Mouse (Mus musculus) embryo, embryonic 10.5 days (tissue): Measurements from ENCODE around the gene Adamtsl3.
"Not testable (repeated sequence)": the region's sequence is repeated elsewhere in the genome, so short reads cannot be mapped to it uniquely, and the experiment has no call there.

Experiments used
- DNase-seq: peaks from one replicate; pipeline ENCODE4 v3.0.0-alpha.2; 2015; ENCODE audit warnings: low spot score

The Adamtsl3 gene

DNA sequence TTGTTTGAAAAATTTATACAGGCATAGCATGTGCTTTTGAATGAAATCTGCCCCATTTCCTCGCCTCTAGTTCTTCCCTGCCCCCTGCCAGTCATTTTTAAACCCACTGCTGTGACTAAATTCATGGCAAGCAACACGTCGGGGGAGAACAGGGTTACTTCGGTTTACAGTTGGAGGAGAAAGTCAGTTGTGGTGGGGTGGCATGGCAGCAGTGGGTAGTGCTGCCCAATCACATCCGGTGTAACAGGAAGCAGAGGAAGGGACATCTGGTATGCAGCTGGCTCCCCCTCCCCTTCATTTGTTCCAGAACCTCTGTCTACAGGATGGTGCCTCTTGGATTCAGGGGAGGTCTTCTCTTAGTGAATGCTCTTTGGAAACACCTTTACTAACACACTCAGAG is 25.6 kb downstream of the Adamtsl3 start:
- no peak for DNase-seq

DNA sequence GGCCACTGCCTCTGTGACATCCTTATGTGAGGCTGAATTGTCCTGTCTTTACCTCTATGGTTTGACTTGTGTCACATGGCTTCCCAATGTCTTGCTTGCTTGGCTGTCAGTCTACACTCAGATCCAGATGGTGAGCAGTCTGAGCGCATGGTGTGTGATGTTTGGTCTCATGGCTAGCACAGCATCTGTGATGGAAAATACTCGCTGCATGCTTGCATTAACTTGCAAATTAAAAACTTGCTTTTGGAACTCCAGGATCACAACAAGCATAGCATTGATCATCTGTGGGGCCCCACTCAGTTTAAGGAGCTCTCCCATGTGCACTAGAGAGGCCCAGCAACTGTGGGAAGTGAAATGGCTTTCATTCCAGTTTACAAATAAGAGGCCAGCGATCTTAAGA is 29.1 kb downstream of the Adamtsl3 start:
- DNase-seq: no peak

DNA sequence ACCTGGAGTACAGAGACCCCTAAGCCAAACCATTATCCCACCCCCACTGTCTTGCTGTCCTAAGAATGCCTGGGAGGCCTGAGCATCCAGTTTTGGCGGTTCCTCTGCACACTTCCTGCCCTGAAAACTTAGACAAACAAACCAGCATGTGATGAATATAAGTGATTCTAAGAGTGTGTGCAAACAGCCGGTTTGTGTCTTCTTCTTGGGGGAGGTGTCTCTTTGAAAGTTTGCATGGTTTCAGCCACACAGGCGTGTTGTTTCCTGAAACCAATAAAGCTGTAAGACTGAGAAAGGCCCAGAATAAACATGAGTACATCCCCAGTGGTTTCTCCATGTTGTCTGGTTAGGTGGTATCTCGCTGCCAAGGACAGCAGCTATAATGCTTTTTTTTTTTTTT is 30.6 kb downstream of the Adamtsl3 start:
- no peak for DNase-seq

DNA sequence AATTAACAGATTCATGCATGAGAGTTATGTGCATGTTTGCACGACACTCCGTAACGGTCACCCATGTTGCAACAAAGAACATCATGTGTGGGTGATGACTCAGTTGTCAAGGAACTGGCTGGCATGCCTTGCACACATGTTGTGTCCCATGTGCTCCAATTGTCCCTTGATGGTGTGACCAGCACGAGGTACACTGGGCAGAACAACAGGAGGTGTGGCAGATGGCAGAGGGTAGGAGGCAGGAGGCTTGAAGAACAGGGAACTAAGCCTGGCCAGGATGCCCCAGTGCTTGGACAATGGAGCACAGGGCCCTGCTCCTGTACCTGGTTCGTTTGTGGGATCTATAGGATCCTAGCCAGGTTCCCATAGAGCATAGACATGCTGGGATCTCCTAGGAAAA is 31.0 kb downstream of the Adamtsl3 start:
- DNase-seq: no peak

DNA sequence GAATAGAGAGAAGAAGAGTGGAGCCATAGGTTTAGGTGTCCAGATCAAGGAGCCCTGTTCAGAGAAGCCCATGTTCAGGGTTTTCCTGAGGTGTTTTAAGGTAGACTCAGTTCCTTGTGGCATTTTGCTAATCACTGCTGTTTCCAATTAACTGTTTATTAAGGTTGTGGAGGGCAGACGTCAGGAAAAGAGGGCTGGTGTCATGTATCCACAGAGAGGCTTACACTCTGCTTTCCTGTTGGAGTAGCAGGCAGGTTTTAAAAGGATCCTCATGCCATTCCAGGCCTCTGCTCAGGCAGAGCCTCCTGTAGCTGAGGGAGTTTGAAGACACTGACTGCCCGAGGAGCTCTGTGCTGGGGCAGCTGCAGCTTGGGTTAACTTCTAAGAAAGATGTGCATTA is 32.6 kb downstream of the Adamtsl3 start:
- peak; percentile 35 for DNase-seq

DNA sequence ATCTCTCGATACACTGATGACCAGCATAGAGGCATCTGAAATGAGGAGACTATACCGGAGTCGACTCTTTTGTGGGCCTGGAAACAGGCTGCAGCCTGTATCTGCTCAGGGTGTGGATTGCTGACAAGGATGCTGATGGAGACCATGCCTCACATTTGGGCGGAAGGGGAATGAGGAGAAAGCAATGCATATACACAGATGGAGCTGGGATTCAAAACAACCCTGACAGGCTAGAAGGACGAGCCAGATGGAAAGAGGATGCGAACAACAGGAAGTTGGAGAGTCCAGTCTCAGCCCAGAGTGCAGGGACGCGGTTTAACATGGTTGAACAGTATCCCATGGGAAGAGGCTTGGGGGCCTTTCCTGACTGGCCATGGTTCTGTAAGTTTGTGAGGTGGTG is 34.6 kb downstream of the Adamtsl3 start:
- DNase-seq: no peak

DNA sequence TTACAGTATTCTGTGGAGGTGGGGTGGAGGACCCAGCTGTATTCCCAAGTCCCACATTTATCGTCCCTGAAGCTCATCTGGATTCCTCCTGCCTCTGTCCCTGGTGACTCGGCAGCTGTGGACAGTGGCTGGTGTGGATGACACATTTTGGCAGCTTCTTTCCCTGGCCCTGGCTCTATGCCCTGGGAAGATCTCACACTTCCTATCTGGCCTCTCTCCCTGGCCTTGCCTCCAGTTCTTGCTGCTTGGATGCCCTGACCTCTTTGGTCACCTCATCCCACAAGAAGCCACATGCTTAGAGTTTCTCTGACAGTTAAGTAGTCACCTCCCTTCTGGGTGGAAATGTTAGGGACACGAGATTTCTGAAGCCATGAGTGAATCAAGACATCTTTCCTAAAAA is 35.9 kb downstream of the Adamtsl3 start:
- no peak for DNase-seq

DNA sequence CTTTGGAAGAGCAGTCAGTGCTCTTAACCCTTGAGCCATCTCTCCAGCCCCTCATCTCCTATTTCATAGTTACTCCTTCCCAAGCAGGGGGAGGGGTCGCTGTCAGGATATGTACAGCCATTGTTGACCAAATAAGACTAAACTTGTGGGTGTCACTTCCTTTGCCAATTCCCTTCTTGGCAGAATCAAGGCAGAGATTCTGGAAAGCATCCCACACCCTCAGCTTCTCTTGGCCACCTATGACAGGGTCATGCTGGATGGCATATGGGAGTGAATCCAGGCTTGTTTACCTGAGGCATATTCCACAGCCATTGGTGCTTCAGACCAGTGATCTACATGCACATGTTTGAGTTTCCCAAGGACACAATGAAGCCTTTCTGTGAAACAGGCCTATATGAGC is 42.8 kb downstream of the Adamtsl3 start:
- no peak for DNase-seq

DNA sequence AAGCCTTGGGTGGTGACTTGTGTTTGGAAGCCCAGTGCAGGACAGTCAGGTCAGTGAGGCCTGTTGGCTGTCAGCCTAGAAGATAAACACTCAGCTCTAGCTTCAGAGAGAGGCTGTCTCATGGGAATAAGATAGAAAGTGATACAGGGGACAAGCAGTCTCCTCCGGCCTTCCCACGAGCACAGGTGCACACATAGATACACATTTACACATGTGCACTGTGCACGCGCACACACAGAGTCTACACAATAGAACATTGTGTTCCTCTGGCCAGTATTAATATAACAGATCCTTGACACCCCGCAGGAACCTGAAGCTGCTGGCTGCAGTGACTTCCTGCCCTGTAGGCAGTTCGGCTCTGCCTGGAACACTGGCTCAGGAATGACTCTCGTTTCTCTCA is 44.3 kb downstream of the Adamtsl3 start:
- DNase-seq: no peak

DNA sequence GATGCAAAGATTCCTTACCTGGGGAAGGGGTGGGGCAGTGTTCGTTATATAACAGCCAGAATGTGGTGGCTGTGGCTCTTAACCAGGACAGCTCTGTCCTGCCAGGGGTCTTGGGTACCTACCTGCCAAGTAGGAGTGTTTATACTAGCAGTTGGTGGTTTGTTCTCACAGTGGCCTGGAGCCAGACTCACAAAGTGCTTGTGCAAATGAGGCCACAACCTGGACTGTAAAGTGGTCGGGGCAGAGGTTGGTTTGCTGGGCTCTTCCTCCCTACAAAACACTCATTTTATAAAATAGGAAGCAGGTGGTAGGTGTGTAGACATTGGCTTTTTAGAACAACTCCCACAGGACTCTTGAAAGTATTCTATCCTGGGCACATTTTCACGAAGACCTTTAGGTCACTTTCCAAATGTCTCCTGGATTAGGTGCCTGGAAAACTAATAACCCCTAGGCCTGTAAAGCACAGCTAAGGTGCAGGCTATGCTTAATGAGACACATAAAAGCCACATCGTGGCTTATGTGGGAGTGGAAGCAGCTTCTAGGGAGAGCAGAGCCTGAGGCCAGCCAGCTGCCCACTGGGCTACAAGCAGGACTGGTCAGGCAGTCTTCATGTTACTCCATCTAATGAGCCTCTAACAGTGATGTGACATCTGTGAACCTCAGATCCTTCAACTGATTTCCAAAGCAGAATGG is 47.5 kb downstream of the Adamtsl3 start:
- no peak for DNase-seq

DNA sequence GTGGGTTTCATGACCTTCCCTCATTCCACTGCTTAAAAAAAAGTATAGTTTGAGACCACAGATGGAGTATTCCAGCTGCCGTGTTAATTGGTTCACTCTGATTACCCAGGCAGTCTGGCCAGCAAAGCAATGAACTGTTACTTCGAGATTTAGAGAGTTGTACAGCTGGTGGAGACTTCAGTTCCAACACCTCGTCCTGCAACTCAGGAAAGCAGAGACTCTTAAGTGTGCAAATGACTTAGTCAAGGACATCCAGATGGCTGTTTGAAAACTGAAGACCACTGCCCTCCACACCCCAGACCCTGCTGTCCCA is 48.0 kb downstream of the Adamtsl3 start:
- DNase-seq: no peak

DNA sequence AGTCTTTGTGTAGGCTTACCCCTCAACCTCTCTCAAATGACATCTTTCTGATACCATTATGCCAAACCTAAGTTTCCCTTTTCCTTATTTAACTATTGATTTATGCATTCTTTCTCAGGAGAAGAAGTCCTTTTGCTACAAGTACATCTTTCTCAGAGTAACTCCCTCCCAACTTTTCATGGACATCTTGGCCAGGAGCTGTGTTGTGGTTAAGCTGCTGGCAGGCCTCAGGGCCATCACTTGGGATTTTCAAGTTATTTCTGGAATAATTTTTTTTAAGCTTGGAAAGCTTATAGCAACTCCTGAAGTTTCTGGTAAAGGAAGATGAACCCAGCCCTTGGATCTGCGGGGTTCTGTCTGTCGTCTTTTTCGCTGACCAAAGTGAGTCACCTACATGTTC is 51.6 kb downstream of the Adamtsl3 start:
- no peak for DNase-seq

DNA sequence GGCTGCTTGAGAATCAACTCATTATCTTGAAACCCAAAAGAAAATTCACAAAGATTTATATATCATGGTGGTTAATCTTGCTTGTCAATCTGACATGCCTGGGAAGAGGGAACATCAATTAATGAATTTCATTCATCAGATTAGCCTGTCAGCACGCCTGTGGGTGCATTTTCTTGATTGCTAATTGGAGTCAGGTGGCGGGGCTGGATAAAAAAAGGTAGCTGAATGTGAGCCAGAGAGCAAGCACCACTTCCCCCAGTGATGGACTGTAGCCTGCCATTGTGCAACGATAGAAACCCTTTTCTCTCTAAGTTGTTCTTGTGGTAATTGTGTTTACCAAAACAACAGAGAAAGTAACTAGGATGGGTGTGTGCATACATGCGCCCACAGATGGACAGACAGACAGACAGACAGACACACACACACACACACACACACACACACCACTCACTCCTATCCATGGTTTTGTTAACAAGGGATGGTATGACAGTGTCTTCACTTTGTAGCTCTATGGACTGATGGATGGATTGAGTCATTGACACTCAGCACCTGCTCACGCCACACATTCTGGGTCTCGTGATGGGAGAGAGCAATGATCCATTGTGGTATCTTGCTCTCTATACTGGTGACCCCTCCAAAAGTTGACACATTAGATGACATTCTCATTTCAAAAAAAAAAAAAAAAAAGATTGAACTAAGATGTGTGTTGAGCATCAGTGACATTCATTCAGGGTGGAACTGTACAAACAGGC is 59.1 kb downstream of the Adamtsl3 start:
- DNase-seq: no peak

DNA sequence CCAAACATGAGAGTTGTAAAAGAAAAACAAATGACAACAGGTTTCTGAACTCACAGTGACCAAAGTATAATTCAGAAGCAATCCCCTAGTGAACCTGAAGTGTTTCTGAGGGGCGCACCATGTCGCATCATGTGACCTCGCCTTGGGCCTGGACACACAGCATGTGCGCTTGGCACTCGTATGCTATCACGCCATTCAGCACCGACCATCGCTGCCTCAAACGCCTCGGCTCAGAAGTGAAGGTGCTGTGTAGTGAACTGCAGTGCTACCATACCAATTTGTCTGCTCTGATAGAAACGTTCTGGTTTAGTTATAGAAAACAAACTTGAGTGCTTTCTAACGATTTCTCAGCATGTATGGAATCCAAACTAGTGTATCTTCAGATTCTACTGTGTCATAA is 59.7 kb downstream of the Adamtsl3 start:
- DNase-seq: no peak

DNA sequence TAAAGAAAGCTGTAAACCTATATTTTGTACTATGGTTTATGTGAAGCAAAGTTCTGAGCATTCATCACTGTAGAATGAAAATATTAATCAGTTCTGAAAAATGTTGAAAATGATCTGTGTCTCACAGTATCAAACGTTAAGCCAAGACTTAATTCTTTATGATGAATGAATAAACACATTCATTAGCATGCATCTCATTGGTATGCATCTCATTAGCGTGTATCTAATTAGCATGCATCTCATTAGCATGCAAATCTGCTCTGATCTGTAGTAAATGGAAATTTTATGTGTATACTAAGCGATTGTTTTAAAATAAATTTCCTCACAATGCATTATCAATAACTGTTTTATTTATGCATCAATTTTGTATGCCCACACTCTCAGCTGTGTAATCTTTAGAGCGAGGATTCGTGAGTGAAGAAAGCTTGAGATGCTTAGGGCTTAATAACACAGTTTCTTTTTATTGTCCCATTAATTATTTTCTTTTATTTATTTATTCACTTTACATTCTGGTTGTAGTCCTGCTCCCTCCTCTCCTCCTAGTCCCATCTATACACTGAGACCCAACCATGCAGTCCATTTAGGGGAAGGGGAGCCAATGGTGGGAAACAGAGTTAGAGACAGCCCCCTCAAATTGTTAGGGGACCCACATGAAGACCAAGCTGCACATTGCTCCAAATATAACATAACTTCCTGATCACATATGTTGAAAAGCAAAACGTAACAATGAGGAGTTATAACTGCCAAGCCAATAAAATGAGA is 60.4 kb downstream of the Adamtsl3 start:
- no peak for DNase-seq

DNA sequence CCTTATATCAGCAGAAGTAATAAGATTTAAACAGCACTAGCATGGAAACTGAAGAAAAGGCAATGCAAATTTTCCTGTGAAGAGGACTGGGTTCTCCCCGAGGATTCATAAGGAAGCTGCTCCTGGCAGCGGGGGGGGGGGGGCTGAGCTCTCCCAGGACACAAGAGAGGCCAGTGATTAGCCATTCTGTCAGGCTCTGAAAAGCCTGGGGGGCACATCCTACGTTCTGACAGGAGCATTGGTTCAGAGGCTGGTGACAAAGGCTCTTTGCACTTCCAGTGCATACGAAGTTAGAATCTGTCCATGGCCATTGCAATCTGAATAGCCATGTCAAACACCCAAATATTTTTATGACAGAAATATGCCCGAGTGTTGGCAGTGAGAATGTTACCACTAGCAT is 61.4 kb downstream of the Adamtsl3 start:
- no peak for DNase-seq

DNA sequence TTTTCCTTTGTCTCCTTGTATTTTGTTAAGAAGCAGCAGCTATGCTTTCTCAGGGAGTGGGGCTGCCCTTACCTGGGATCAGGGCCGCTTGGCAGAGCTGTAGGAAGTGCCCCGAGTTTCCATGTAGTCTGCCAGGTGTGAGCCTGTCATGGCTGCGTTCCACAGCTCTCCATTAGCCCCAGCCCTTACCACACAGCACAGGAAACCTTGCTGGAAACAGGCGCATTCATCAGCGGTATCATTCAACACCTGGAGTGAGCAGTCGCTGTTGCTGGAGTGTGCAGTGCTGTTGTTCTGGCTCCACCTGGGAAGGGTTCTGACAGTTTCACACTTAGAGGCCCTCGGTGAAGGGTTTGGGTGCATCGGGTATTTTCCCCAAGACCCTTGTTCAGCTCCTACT is 62.1 kb downstream of the Adamtsl3 start:
- DNase-seq: no peak

DNA sequence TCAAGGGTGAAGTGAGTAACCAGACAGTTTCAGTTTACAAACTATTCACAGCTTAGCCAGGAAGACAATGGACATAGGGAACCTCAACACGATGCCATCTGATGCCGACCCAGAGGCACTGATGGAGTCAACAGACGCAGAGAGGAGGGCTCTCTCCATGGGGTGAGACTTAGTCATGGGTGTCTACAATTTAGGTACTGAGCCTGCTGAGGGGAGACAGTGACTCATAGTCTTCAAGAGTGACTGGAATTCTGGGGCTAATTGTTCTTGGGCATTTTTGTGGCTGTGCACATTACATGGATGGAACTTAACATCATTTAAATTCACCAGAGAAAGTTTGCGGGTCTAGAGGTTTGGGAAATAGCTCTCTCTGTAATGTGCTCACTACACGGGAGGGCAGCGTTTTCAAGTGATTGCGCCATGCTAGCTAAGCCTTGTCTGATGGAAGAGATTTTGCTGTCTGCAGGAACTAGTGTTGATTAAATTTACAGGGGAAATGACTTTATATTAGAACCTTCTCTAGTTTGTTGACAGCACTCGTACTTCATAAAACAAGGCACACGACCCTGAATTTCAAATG is 70.1 kb downstream of the Adamtsl3 start:
- no peak for DNase-seq

DNA sequence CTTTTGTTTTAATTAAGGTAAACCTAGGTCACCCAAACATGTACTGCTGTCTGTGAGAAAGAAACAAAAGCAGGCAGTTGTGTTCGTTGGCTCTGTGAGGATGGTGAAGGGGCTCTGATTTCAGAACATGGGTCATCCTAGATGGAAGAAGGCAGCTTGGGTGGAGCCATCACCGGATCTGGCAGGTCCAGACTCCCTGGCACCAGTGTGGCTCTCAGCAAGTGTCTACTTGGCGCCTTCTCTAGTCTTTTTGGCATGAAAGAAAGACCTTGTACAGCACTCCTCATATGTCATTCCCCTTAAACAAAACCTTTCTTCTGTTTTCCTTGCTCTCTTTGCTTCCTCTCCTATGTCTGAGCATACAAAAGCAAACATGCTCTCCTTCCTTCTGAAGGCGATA is 75.5 kb downstream of the Adamtsl3 start:
- DNase-seq: no peak

DNA sequence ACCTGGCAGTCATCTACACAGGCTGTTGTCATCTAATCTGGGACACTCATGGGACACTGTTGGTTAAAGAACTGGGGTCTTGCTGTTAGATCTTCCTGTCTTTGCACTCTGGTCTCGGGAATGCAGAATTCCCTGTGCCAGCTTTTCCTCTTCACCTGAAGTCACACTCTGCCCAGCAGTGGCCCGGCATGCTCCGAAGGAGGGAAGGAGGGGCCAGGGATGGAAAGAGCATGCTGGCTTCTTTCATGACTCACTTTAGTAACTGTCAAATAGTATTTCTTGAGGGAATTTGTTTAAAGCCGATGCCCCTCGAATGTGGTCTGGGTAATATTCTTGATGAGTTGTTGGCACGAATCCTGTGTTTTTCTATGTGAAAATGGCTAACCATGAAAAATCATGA is 81.2 kb downstream of the Adamtsl3 start:
- no peak for DNase-seq

DNA sequence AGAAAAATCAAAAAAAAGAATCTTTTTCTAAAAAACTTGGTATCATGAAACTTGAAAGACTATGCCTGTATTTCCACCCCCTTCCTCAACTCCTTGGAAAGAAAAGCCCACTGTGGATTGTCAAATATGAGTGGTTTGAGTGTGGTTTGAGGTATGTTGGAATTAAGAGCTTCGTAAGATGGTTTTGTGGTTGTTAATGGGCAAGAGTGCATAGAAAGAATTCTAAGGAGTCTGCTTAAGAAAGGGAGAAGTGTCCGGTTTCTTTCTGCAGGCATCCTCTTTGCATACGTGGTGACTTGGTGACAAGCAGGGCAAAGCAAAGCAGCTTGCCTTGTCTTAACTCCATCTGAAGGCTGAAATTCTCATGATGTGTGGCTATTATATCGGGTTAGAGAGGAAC is 81.6 kb downstream of the Adamtsl3 start:
- DNase-seq: no peak

DNA sequence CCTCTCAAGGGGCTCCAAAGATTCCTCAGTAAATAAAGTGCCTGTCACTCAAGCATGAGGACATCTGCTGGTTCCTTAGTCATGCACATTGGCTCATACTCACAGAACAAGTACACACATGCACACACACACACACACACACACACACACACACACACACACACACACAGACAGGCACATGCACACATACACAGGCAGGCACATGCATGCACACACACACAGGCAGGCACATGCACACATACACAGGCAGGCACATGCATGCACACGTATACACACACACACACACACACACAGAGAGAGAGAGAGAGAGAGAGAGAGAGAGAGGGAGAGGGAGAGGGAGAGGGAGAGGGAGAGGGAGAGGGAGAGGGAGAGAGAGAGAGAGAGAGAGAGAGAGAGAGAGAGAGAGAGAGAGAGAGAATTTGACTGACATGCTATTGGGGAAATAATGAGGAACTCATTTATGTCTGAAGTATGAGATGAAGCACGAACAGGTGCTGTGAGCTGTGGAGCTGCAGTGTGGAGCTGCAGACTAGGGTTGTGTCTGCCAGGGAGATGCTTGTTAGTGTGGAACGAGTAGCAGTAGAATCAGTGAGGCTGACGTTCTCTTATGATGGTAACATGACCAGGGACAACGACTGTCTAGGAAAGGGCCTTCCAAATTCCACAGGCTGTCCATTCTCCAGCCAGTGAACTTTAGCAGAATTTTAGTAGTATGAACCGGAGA is 85.0 kb downstream of the Adamtsl3 start:
- DNase-seq: not testable (repeated sequence)
